Mouse (Mus musculus) hindbrain, embryonic 15.5 days (tissue): ENCODE results near the gene Dlk1. TPM values are rescaled to one million over a fixed set of nuclear protein-coding genes. Genes with fewer than 3 reads are reported as not detected.

Experiments used
- polyA plus RNA-seq: library from polyadenylated mRNA; unstranded; fragments of >200 nt; fragmentation: Nextera tagmentation; extraction: Ambion mirVana; gene quantifications from 2 replicates; pipeline ENCODE4 v1.2.1, GENCODE M21; 2015

Gene Dlk1
- polyA plus RNA-seq, 1 experiment from 2014 or later: 56.8 TPM

Other genes with a start within 250 kb of the Dlk1 start
- 1.8 and 1.9 TPM in 2 replicates for gene Rtl1, start 147.5 kb downstream of the Dlk1 start, polyA plus RNA-seq